Mouse (Mus musculus) heart, adult 11 months (tissue): ENCODE measurements around the gene Poldip2.
A peak's percentile ranks its signal among the peaks of the same experiment; 100 is the strongest.
"Not testable (repeated sequence)": the region's sequence is repeated elsewhere in the genome, so short reads cannot be mapped to it uniquely, and the experiment has no call there.

Experiments
- DNase-seq: peaks from one replicate; pipeline ENCODE4 v3.0.0; 2022

Poldip2 gene

DNA sequence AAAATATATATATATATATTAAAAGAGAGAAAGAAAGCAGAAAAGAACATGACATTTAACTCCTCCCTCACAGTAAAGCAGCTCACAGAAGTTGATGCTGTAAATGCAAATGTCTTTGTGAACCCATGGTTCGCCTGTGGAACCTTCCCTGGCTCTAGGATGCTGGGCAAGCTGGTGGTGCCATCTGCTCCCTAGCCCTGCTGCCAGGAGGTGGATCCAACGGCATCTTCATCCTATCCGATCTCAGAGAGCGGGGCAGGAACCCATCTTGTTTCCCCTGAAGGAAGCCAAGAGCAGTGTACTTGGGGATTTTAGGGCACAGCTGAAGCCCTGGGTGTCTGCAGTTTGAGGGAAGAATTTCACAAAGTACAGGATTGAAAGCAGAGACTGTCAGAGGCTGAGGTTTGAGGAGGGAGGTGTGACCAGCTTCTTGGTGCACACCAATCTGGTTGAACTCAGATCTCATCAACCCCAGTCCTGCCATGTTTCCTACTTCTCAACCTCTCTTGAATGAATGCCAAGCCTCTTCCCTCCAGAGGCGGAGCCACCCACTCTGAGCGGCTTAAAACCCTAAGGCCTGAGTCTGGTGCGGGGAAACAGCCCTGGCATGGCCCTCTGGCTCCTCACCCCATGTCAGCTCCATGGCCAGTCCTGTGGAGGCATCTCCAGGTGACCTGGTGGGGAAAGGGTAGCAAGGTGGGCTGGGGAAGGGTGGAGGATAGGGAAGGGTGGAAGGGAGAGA, 8.9 kb upstream of the Poldip2 start, which contains the start of gene Sebox:
Sebox (plus strand) TSS at position 539 of the 742 bp plus-strand sequence.
- DNase-seq: peak; percentile 88

GRCm38 (mm10) chr11:78505430-78505829, 6.6 kb upstream of the Poldip2 start:
- DNase-seq: no peak

GRCm38 (mm10) chr11:78509148-78509547, 2.8 kb upstream of the Poldip2 start:
- no peak for DNase-seq

DNA sequence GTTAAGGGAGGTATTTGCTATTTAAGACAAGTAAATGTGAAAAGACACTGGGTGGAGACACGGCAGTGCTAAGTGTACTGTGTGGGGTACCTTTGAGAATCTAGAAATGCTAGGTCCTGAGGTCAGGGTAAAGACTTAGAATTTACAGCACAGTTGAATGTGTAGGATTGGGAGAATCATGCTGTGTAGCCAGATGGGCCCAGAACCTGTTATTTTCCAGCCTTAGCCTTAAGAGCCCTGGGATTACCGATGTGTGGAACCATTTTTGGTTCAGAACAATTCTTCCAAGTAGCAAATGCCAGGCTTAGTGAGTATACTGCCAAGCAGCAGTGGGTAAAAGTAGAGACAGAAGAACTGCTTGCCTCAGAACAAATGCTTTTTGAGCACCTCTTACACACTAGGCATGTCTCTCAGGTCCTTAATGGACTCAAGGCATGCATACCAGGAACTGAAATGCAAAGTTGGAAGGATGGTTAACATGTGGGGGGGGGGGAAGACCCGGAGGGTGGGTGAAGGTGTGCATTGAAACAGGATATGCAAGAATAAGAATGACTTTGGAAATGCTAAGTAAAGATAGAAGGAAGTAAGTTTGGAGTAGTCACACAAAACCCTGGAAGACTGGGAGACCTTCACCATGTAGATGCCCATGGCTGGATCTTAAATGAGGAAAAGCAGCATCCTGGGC, 1.3 kb downstream of the Poldip2 start:
- DNase-seq: no peak

- no peak for DNase-seq
These were observed 3.7 kb downstream of the Poldip2 start for GRCm38 (mm10) chr11:78515549-78516325.

DNA sequence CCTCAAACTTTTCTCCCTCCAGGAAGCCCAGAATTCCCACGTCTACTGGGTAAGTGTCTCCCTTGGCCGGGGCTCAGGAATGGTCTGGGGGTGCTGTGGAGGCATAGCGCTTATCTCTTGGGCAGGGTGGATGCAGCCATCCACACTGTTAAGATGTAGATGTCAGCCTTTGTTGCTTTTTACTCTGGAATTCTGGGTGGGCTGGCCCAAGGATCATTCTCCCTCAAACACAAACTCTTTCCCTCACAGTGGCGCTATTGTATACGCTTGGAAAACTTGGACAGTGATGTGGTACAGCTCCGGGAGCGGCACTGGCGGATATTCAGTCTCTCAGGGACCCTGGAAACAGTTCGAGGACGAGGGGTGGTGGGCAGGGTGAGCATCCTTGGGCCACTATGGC, 6.9 kb downstream of the Poldip2 start:
- DNase-seq: no peak

DNA sequence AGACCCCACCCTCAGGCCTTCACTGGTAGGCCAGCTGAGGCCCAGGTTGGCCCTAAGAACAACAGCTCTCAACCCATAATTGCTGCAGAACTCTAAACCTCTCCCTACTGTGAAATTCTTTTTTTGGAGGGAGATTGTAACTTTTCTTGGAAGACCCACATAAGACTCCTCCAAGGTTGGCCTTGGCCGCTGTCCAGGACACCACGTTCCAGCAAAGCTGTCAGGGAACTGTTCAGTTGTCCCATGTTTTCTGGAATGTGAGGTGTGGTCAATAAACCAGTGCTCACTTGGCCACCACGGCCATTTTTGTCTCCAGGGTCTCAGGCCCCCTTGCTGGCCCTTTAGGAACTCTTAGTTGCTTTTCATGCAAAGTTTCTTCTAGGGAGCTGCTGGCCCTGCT, 9.9 kb downstream of the Poldip2 start:
- DNase-seq: no peak

DNA sequence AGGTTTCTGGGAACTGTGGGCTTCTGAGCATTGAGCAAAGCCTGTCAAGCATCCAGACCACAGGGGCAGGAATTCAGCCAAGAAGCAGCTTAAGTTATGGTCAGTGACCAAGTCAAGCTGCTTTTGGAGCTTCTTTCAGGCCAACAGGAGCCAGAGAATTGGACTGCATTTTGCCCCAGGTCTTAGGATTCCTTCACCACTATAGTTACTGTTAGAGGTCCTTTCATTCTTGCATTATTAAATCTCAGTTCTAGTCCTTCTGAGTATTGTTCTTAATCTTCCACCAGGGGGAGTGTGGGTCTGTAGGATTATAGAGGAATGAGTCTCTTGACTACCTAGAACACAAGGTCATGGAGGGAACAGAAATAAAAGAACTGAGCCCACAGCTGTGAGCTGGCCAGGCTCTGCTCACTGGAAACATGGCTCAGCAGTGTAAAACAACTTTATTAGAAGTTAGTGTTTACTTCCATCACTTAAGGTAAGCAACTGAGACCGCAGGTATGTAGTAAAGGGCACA, 10.5 kb downstream of the Poldip2 start:
- DNase-seq: no peak

DNA sequence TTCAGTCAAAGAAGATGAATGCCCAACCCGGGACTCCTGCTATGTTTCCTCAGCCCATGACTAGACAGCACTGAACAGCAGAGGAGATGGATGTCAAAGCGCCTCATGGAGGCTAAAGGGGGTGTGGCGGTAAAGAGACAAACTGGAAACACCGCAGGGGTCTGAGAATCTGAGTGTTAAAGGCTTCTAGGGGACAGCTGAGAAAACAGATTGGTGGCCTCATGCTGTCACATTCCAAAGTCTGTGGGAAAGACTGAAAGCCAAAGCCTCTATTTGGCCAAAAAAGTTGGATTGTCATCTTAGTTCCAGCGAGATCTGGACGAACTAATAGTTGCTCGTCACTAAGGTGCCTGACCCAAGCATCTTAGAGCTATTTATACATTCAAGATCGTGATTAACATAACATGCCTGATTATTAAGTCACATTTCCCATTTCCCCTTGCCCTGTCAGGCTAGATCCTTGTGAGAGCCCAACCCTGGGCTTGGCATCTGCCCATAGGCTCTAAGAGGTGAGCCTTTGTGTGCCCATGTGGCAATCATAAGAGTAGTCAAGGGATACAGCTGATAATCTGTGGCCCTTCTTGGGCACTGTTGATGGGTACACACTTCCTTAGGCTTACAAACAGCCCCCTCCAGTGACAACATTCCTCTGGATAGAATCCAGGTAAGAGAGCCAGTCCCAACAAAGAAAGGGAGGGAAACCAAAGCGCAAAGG, 11.4 kb downstream of the Poldip2 start:
- DNase-seq: peak; percentile 90

DNA sequence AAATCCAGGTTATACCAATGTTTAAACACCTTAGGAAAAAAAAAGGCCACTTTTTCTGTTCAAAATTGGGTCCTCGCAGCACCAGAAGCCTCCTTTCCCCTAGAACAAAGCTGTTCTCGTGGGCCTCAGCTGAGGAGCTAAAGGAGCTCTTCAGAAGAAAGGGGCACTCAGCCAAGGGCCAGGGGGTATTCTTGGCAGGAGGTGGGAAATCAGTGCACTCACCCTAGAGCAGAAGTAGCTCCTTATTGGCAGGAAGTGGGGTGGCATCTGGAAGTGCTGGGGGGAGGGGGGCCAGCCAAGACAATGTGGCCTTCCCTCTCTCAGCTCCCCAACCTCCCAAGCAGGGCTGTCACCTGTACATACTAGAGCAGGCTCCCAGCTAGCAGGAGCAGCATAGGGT, 12.8 kb downstream of the Poldip2 start:
- DNase-seq: no peak

DNA sequence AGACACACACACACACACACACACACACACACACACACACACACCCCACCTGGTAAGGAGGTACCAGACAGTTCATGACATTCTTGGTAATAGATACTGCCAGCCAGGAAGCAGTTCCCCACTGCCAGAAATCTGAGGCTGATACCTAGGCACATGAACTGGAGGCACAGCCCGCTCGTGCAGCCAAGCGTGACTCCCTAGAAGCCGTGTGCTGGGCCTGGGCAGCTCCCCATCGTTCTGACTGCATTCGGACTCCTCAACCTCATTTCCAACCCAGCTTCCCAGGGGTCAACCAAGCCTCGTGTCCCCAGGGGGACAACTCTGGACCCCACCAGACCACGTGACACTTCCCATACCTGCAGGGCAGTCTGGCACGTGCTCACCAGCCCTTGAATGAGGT, 16.7 kb downstream of the Poldip2 start:
- peak; percentile 77 for DNase-seq

DNA sequence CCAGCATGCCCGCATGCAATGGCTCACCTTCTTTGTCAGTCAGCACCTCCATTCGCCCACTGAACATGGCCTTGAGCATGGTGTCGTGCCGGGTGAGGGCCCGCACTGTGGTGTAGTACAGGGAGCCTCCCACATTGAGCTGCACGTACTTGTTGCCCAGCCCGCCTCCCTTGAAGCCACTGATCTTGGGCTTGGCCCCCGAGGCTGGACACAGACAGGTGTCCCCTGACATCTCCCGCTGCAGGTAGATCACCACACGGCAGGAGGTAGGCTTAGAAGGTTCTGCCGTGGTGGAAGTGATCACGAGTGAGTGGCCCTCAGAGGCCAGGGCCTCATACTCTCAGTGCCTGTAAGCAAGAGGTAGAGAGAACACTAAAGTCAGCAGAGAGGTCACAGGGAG, 18.0 kb downstream of the Poldip2 start:
- peak; percentile 91 for DNase-seq

GRCm38 (mm10) chr11:78531046-78531445, 19.1 kb downstream of the Poldip2 start:
- peak; percentile 98 for DNase-seq

- DNase-seq: not testable (repeated sequence)
These were observed 19.5 kb downstream of the Poldip2 start for GRCm38 (mm10) chr11:78531515-78531914.

GRCm38 (mm10) chr11:78534516-78534915, 22.5 kb downstream of the Poldip2 start:
- DNase-seq: peak; percentile 91

GRCm38 (mm10) chr11:78535376-78536079, 23.5 kb downstream of the Poldip2 start:
- DNase-seq: peak; percentile 98

DNA sequence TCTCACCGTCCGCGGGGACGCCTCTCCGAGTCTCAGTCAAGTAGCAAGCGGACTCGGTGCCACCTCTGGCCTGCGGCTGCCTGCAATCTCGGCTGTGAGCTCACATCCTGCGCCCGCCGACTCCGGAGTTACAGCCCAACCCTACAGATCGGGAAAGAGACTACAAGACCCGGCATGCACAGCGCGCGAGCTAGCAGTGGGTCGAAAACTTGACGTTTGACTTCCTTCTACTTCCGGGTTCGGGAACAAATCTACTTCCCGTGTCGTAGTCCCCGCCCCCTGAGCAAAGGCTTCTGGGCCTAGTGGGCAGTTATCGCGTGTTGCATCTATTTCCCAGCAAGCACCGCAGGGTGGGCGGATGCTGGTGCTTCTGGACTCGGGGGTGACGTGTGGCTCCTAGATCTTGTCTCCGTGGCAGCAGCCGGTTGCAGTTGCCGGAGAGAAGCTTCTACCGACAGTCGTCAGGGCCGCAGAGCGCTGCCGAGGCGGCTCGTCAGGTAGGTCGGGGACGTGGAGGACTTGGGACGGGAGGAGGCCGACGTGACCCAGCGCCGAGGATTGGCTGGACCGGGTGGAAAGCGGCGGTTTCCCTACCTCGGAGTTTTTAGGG, 24.2 kb downstream of the Poldip2 start, which contains the start of the genes Tnfaip1 and Ift20:
Tnfaip1 (minus strand) TSS at position 253 of the 610 bp plus-strand sequence.
Ift20 (plus strand) TSS at position 282 of the 610 bp plus-strand sequence.
- peak; percentile 100 for DNase-seq

- DNase-seq: no peak
These were observed 24.7 kb downstream of the Poldip2 start for GRCm38 (mm10) chr11:78536690-78537084.

DNA sequence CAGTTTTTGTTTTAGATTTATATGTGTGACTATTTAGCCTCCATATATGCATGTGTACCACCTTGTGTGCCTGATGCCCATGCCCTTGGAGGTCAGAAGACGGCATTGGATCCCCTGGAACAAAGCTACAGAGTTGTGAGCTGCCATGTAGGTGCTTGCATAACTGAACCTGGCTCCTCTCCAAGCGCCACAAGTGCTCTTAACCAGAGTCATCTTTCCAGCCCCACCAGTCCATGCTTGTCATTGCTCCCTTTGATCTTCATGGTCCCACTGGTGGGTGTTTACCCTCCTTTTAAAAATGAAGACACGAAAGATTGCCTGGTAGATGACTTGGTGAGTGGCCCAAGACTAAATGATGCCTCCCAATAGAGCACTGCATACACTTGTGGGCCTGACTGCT, 28.4 kb downstream of the Poldip2 start:
- DNase-seq: peak; percentile 87

GRCm38 (mm10) chr11:78544449-78545111, 32.6 kb downstream of the Poldip2 start:
- DNase-seq: no peak

DNA sequence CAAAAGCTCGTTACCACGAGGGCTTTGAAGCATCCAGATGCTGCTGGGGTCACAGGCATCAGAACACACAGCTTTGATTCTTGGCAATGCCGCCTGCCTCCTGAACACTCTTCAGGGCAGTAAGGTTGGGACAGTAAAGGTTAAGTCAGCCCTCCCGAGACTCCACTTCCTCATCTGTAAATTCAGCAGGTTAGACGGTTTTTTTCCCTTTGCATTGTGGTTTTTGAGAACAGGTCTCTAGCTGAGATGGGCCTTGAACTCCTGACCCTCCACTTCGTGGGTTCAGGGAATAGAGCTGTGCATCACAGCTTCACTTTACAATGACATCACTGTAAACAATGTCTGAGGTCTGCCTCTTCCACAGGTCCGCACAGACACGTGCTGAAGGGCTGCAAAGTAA, 33.2 kb downstream of the Poldip2 start:
- DNase-seq: no peak
